Mouse (Mus musculus): ENCODE measurements at regions not wholly inside any gene's neighbourhood (a gene's known extent, or its start where the extent isn't known, plus 50 kb on each side); places are given as distances from the start of the nearest gene placed in this dataset.

DNA sequence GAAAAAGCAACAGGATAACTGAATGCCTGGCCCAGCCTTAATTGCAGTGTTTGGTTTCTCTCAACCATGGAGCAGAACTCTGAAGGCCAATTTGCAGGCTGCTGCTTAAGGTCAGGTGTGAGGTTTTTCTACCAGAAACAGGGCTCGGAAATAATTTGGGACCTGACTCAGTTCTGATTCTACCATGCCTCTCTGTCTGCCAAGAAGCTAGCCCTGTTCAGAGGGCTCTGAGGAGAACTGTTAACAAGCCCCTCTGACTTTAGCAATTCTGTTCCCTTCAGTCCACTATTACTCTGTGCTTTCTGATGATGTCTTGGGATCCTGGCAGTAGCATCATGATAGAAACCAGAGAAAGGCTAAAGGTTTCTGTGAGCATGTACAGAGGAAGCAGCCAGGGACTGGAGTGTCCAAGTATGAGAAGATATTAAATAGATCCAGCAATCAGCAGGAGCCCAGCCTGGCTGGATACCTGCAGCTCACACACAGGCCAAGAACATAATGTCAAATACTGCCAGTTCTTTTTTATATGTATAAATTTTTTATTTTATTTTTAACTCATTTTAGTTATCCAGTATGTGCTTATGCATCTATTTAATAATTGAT, 131.4 kb upstream of the Sptlc3 start:
- DNase-seq (ENCODE audit: low read depth, low spot score) = no peak

GRCm38 (mm10) chr2:139370070-139370469, 123.6 kb upstream of the Sptlc3 start:
- no peak for DNase-seq (ENCODE audit: low read depth, low spot score)

DNA sequence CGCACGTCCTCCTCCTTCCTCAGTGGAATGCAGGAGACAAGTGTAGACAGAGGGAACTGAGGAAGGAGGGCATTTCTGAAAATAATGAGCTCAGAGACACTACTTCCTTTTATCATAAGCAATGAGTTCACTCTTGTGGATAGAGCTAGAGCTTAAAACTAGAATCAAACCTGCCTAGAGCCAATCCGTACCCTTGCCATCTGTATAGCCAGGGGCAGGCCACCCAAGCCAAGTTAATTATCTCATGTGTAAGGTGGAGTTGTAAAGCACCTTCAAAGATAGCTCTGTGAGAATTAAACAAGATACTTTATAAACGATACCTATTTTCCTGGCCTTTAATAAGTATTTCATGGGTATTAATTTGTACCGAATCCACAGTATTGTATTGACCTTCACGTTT, 113.4 kb upstream of the Sptlc3 start:
- no peak for DNase-seq (ENCODE audit: low read depth, low spot score)

GRCm38 (mm10) chr2:139381628-139382027, 112.1 kb upstream of the Sptlc3 start:
- peak; percentile 54 for DNase-seq (ENCODE audit: low read depth, low spot score)

GRCm38 (mm10) chr2:139413559-139413958, 80.2 kb upstream of the Sptlc3 start:
- no peak for DNase-seq (ENCODE audit: low read depth, low spot score)

- no peak for DNase-seq (ENCODE audit: low read depth, low spot score)
Measured at GRCm38 (mm10) chr2:139417506-139417905, 76.2 kb upstream of the Sptlc3 start.

DNA sequence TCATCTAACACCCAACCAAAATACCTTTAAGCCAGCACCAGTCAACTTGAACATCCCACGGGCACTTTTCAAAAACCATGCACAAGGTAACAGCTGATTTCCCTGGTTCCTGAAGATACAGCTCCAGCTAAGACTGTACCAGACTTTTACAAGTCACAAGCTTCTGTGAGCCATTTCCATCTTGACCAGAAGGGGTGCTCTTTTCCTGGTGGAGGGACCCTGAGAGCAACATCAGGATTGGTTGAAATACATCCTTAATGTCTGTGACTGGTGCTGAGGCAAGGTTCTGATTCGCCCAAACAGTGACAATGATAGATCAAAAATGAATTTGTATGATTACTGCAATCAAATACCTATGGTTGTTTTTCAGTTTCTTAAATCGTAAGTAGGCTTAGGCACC, 71.0 kb upstream of the Sptlc3 start:
- DNase-seq (ENCODE audit: low read depth, low spot score) = no peak

GRCm38 (mm10) chr2:139423413-139423812, 70.3 kb upstream of the Sptlc3 start:
- DNase-seq (ENCODE audit: low read depth, low spot score) = no peak
